Mouse (Mus musculus) midbrain, embryonic 14.5 days (tissue): ENCODE results near the gene Egf. TPM values are rescaled to one million over a fixed set of nuclear protein-coding genes. Genes with fewer than 3 reads are reported as not detected.
A peak's percentile ranks its signal among the peaks of the same experiment; 100 is the strongest.

Experiments used
- ATAC-seq: fragments of 200-750 bp; cut with Nextera tagmentation; 2 replicates; pipeline ENCODE4 v1.8.0; 2017; ENCODE audit warnings: moderate number of reproducible peaks, moderate library complexity; ENCODE audit not compliant: low FRiP score, low TSS enrichment
- DNase-seq: peaks from one replicate; pipeline ENCODE4 v3.0.0-alpha.2; 2015
- H3K27ac ChIP-seq: fragments of 300-500 bp; sonication (generic); replicated peaks from 2 replicates; pipeline ENCODE4 v1.5.1; 2014; ENCODE audit warnings: mild to moderate bottlenecking, low read depth, low read length, moderate library complexity
- H3K27me3 ChIP-seq: fragments of 300-500 bp; sonication (generic); 2 replicates; pipeline ENCODE4 v1.6.1; 2014; ENCODE audit warnings: low read length, control low read depth, mixed read lengths; ENCODE audit not compliant: control insufficient read depth, insufficient read depth
- H3K36me3 ChIP-seq: fragments of 300-500 bp; sonication (generic); 2 replicates; pipeline ENCODE4 v1.6.1; 2014; ENCODE audit warnings: low read length, control low read depth; ENCODE audit not compliant: control insufficient read depth, insufficient read depth
- H3K4me1 ChIP-seq: fragments of 300-500 bp; sonication (generic); 2 replicates; pipeline ENCODE4 v1.6.1; 2014; ENCODE audit warnings: mild to moderate bottlenecking, antibody characterized with exemption, low read length, control low read depth; ENCODE audit not compliant: control insufficient read depth, insufficient read depth
- H3K4me2 ChIP-seq: fragments of 300-500 bp; sonication (generic); 2 replicates; pipeline ENCODE4 v1.6.1; 2014; ENCODE audit warnings: mild to moderate bottlenecking, low read length, moderate library complexity
- H3K4me3 ChIP-seq: fragments of 300-500 bp; sonication (generic); replicated peaks from 2 replicates; pipeline ENCODE4 v1.5.1; 2014; ENCODE audit warnings: low read depth, low read length
- H3K9ac ChIP-seq: fragments of 300-500 bp; sonication (generic); replicated peaks from 2 replicates; pipeline ENCODE4 v1.6.1; 2014; ENCODE audit warnings: mild to moderate bottlenecking, low read length, moderate library complexity
- H3K9me3 ChIP-seq: fragments of 300-500 bp; sonication (generic); 2 replicates; pipeline ENCODE4 v1.6.1; 2016; ENCODE audit warnings: low read length, control low read depth, mixed read lengths; ENCODE audit not compliant: control insufficient read depth
- WGBS: fragments of 180-500 bp; shearing (Covaris S2); extraction: QIAGEN DNeasy Blood & Tissue Kit; methylation state at CpG from one replicate; pipeline ENCODE4 v1.1.7; 2014; 5-methylcytosine and 5-hydroxymethylcytosine counted together
- polyA plus RNA-seq: library from polyadenylated mRNA; unstranded; fragments of >200 nt; fragmentation: Nextera tagmentation; extraction: Ambion mirVana; gene quantifications from 2 replicates; pipeline ENCODE4 v1.2.1, GENCODE M21; 2014

Gene Egf
- polyA plus RNA-seq, 1 experiment from 2014 or later: 1.8 TPM

DNA sequence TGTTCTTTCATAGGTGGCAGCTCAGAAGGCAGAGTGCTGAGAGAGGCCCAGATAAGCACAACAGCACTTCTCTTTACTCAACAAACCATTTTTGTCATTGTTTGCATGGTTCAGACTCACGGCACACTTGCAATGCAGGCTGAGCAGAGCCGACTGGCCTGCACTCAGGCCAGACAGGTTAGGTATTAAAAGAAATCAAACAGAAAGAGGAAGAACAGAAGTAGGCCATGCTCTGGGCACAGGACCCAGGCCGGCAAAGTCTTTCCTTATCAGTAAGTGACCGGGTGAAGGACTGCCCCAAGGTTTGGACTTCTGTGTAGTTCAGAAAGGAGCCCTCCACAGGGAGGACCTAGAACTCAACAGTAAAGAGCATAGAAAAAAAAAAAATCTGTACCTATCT lies 73.3 kb downstream of the Egf start:
- no peaks in the 10 kb centered on the region for H3K27me3 ChIP-seq
- H3K4me3 ChIP-seq: no peak overlapping the region
- DNase-seq (no peak), ATAC-seq (no peak)
- H3K27ac ChIP-seq: no peak overlapping the region
- H3K9ac ChIP-seq: no peak overlapping the region
- H3K4me1 ChIP-seq: no peaks in the 10 kb centered on the region
- H3K4me2 ChIP-seq: no peak overlapping the region
- no peaks in the 10 kb centered on the region for H3K9me3 ChIP-seq
- no peaks in the 10 kb centered on the region for H3K36me3 ChIP-seq
- 97% methylated on average over 4 of the region's 4 CpGs for WGBS

- H3K4me2 ChIP-seq: no peak overlapping the region
- H3K36me3 ChIP-seq: no peaks in the 10 kb centered on the region
- no peaks in the 10 kb centered on the region for H3K4me1 ChIP-seq
- H3K9ac ChIP-seq: no peak overlapping the region
- H3K27me3 ChIP-seq: no peaks in the 10 kb centered on the region
- H3K27ac ChIP-seq: no peak overlapping the region
- H3K9me3 ChIP-seq: no peaks in the 10 kb centered on the region
- DNase-seq (peak; percentile 48), ATAC-seq (no peak)
- WGBS: 56% methylated on average over 5 of the region's 5 CpGs
- no peak overlapping the region for H3K4me3 ChIP-seq
These were observed 74.9 kb downstream of the Egf start for GRCm38 (mm10) chr3:129680258-129680657.

DNA sequence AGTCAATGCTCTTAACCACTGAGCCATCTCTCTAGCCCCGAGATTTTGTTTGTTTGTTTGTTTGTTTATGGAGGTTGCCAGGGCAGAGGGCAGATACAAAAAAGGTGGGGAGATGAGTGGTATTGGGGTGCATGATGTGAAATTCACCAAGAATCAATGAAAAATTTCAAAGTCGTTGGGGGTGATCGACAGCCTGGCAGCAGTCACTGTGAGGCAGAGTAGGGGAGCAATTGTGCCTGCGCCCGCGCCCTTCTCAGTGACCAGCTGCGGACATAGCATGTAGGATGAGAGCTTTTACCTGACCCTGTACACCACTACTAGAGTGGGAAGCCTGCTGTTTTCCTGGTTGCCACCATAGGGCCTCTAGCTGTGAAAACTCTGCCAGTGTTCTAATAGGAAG lies 79.2 kb downstream of the Egf start:
- Histone ChIP-seq H3K4me3 (no peak overlapping the region), H3K9ac (no peak overlapping the region), H3K27me3 (no peaks in the 10 kb centered on the region), H3K27ac (no peak overlapping the region), H3K9me3 (no peaks in the 10 kb centered on the region), H3K36me3 (no peaks in the 10 kb centered on the region), H3K4me1 (no peaks in the 10 kb centered on the region), H3K4me2 (no peak overlapping the region)
- 94% methylated on average over 7 of the region's 7 CpGs for WGBS
- DNase-seq (no peak), ATAC-seq (no peak)

DNA sequence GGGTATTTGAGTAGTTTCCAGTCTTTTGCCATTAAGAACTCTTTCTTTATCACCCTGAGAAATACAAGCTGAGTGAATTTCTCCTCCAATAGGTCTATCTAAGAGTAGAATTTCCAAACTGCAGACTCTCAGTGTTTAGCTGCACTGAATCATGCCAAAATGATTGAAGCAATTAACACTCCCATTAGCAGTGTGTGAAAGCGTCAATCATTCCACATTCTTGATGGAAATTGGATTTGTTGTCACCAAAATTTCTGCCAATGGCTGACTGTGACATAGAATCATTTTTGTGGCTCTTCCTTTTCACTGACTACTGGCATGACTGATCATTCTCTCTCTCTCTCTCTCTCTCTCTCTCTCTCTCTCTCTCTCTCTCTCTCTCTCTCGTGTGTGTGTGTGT lies 91.2 kb downstream of the Egf start:
- no peaks in the 10 kb centered on the region for H3K36me3 ChIP-seq
- H3K4me1 ChIP-seq: no peaks in the 10 kb centered on the region
- no peak overlapping the region for H3K4me3 ChIP-seq
- no peak overlapping the region for H3K27ac ChIP-seq
- H3K4me2 ChIP-seq: no peak overlapping the region
- H3K27me3 ChIP-seq: no peaks in the 10 kb centered on the region
- H3K9ac ChIP-seq: no peak overlapping the region
- DNase-seq (no peak), ATAC-seq (no peak)
- H3K9me3 ChIP-seq: no peaks in the 10 kb centered on the region
- 67% methylated on average over 2 of the region's 2 CpGs for WGBS

DNA sequence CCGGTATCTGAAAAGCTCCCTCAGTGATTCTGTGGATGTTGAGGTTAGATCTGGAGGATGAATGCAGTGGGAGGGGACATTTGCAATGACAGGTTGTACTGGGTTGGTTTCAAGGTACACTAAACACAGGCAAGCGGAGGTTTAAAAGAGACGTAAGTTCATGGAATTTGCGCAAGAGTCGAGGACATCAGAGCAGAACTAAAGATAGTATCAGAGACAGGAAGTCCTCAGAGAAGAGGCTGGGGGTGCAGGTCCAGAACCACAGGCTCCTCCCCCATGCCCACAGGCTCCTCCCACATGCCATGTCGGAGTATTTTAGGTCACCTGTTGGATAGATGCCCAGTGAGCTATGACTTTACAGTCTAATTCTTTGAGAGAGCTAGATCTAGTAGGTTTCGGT lies 96.3 kb downstream of the Egf start:
- 95% methylated on average over 7 of the region's 7 CpGs for WGBS
- DNase-seq (no peak), ATAC-seq (no peak)
- H3K36me3 ChIP-seq: no peaks in the 10 kb centered on the region
- no peak overlapping the region for H3K4me3 ChIP-seq
- no peaks in the 10 kb centered on the region for H3K27me3 ChIP-seq
- H3K4me1 ChIP-seq: no peaks in the 10 kb centered on the region
- no peak overlapping the region for H3K27ac ChIP-seq
- H3K9me3 ChIP-seq: no peaks in the 10 kb centered on the region
- H3K4me2 ChIP-seq: no peak overlapping the region
- H3K9ac ChIP-seq: no peak overlapping the region

GRCm38 (mm10) chr3:129657775-129658174 lies 97.3 kb downstream of the Egf start:
- no peaks in the 10 kb centered on the region for H3K36me3 ChIP-seq
- DNase-seq (no peak), ATAC-seq (no peak)
- no peaks in the 10 kb centered on the region for H3K27me3 ChIP-seq
- 93% methylated on average over 11 of the region's 11 CpGs for WGBS
- H3K4me2 ChIP-seq: no peak overlapping the region
- H3K9ac ChIP-seq: no peak overlapping the region
- H3K27ac ChIP-seq: no peak overlapping the region
- no peak overlapping the region for H3K4me3 ChIP-seq
- H3K4me1 ChIP-seq: no peaks in the 10 kb centered on the region
- no peaks in the 10 kb centered on the region for H3K9me3 ChIP-seq

GRCm38 (mm10) chr3:129657222-129657621 lies 97.9 kb downstream of the Egf start:
- Histone ChIP-seq H3K27ac (no peak overlapping the region), H3K36me3 (no peaks in the 10 kb centered on the region), H3K4me2 (no peak overlapping the region), H3K9ac (no peak overlapping the region), H3K4me1 (no peaks in the 10 kb centered on the region), H3K27me3 (no peaks in the 10 kb centered on the region), H3K4me3 (no peak overlapping the region), H3K9me3 (no peaks in the 10 kb centered on the region)
- ATAC-seq (no peak), DNase-seq (no peak)
- 88% methylated on average over 9 of the region's 9 CpGs for WGBS

GRCm38 (mm10) chr3:129656540-129656939 lies 98.6 kb downstream of the Egf start:
- Histone ChIP-seq H3K27me3 (no peaks in the 10 kb centered on the region), H3K4me2 (no peak overlapping the region), H3K9ac (no peak overlapping the region), H3K9me3 (no peaks in the 10 kb centered on the region), H3K4me3 (no peak overlapping the region), H3K27ac (no peak overlapping the region), H3K36me3 (no peaks in the 10 kb centered on the region), H3K4me1 (no peaks in the 10 kb centered on the region)
- DNase-seq (no peak), ATAC-seq (no peak)
- WGBS: 80% methylated on average over 4 of the region's 4 CpGs

- Histone ChIP-seq H3K4me1 (no peaks in the 10 kb centered on the region), H3K4me2 (no peak overlapping the region), H3K9ac (no peak overlapping the region), H3K36me3 (no peaks in the 10 kb centered on the region), H3K27me3 (no peaks in the 10 kb centered on the region), H3K9me3 (no peaks in the 10 kb centered on the region), H3K4me3 (no peak overlapping the region), H3K27ac (no peak overlapping the region)
- ATAC-seq (no peak), DNase-seq (no peak)
- 89% methylated on average over 4 of the region's 4 CpGs for WGBS
These were observed 102.6 kb downstream of the Egf start for GRCm38 (mm10) chr3:129652476-129652875.
